8 mouse cellular contexts compared by ENCODE assay signal in genomic region chr6:100127221-100128143, GRCm38 (mm10).
DNase-seq lines count a peak whose midpoint lies in the region; ATAC-seq lines count a peak whose summit lies in the region.

No protein-coding gene starts in this region.

- H3K9ac ChIP-seq in intestine, embryonic 16.5 days (ENCODE audit: low read depth, low read length): no peak overlapping the region; the same call in 1 of the 2 replicates
- no peak overlapping the region for H3K9ac ChIP-seq in midbrain, embryonic 13.5 days (replicated peaks)
- no peak overlapping the region for H3K9ac ChIP-seq in stomach, embryonic 15.5 days

- H3K27ac ChIP-seq in intestine, embryonic 16.5 days (ENCODE audit: low read length): 0 out of 2 replicates have a peak overlapping the region, but pooled peaks have one; percentile 13
- no peak overlapping the region for H3K27ac ChIP-seq in midbrain, embryonic 13.5 days
- peak overlapping the region; percentile 32; the same call in 1 of the 2 replicates for H3K27ac ChIP-seq in stomach, embryonic 15.5 days

- intact Hi-C loops in gastrocnemius, postnatal 36 days (cut with DNase I): loop anchor here (5.0 kb wide), 1 partner anchor 155 kb away; no protein-coding TSS in a partner anchor

- DNase-seq in adrenal gland, postnatal 10 days: peak; percentile 96
- DNase-seq in embryo, embryonic 10 days (ENCODE audit: low spot score): peak; percentile 63
- peak; percentile 84 to 87 for DNase-seq in gastrocnemius, postnatal 36 days
- peak; percentile 57 to 76 for DNase-seq in left cerebral cortex, adult 8-10 months (ENCODE audit: low spot score in 2 of 2)
- no peak for DNase-seq in thymus, postnatal 4 days

- no peaks in the 10 kb centered on the region for H3K36me3 ChIP-seq in intestine, embryonic 16.5 days (ENCODE audit: control insufficient read depth, insufficient read depth, low read length)
- H3K36me3 ChIP-seq in midbrain, embryonic 13.5 days: no peaks in the 10 kb centered on the region
- H3K36me3 ChIP-seq in stomach, embryonic 15.5 days: no peaks in the 10 kb centered on the region

- H3K27me3 ChIP-seq in intestine, embryonic 16.5 days (replicated peaks; ENCODE audit: control insufficient read depth, insufficient read depth, low read length): no peaks in the 10 kb centered on the region
- H3K27me3 ChIP-seq in midbrain, embryonic 13.5 days: peaks cover 21% of the 10 kb centered on the region
- no peaks in the 10 kb centered on the region for H3K27me3 ChIP-seq in stomach, embryonic 15.5 days (replicated peaks)

- H3K9me3 ChIP-seq in intestine, embryonic 16.5 days (ENCODE audit: control insufficient read depth, low read length): no peaks in the 10 kb centered on the region
- H3K9me3 ChIP-seq in midbrain, embryonic 13.5 days: peaks cover 6% of the 10 kb centered on the region; the same call in 1 of the 2 replicates
- H3K9me3 ChIP-seq in stomach, embryonic 15.5 days: no peaks in the 10 kb centered on the region

- H3K4me3 ChIP-seq in intestine, embryonic 16.5 days (ENCODE audit: low read length): no peak overlapping the region
- no peak overlapping the region for H3K4me3 ChIP-seq in midbrain, embryonic 13.5 days (replicated peaks)
- no peak overlapping the region for H3K4me3 ChIP-seq in stomach, embryonic 15.5 days (replicated peaks)

- WGBS in intestine, embryonic 16.5 days: 46% methylated on average over 15 of the region's 15 CpGs
- 47% methylated on average over 15 of the region's 15 CpGs for WGBS in midbrain, embryonic 13.5 days
- 41% methylated on average over 15 of the region's 15 CpGs for WGBS in stomach, embryonic 15.5 days

- H3K4me2 ChIP-seq in intestine, embryonic 16.5 days (ENCODE audit: low read depth, low read length): no peak overlapping the region
- H3K4me2 ChIP-seq in midbrain, embryonic 13.5 days (replicated peaks): no peak overlapping the region
- peak overlapping the region; percentile 1; the same call in 1 of the 2 replicates for H3K4me2 ChIP-seq in stomach, embryonic 15.5 days

- ATAC-seq in intestine, embryonic 16.5 days: peak; percentile 69
- ATAC-seq in midbrain, embryonic 13.5 days: peak; percentile 72
- peak; percentile 62 for ATAC-seq in stomach, embryonic 15.5 days (ENCODE audit: insufficient read depth, low FRiP score, low read depth)

- H3K4me1 ChIP-seq in intestine, embryonic 16.5 days (ENCODE audit: control insufficient read depth, insufficient read depth, low read length): peaks cover 12% of the 10 kb centered on the region
- H3K4me1 ChIP-seq in midbrain, embryonic 13.5 days (replicated peaks): peaks cover 15% of the 10 kb centered on the region
- peaks cover 18% of the 10 kb centered on the region for H3K4me1 ChIP-seq in stomach, embryonic 15.5 days
